Mouse (Mus musculus) left cerebral cortex, postnatal 36 days (tissue): Measurements from ENCODE around the gene Glb1. TPM values are rescaled to one million over a fixed set of nuclear protein-coding genes. Genes with fewer than 3 reads are reported as not detected.
"Not testable (repeated sequence)": the region's sequence is repeated elsewhere in the genome, so short reads cannot be mapped to it uniquely, and the experiment has no call there.

Experiments used
- DNase-seq, 2 experiments: peaks; one replicate each; pipeline ENCODE4 v3.0.0; 2021 to 2022; ENCODE audit warnings: low spot score in 2 of 2, mixed read lengths in 1 of 2
- intact Hi-C: fragments of 180-260 bp; cut with DNase I; formaldehyde crosslinking; loops from one replicate; pipeline ENCODE4 v1.15.1; 2025
- total RNA-seq, 2 experiments: library from RNA; stranded (reverse); gene quantifications; 2 replicates each; pipeline ENCODE4 v1.2.3; 2021

Gene Glb1
- total RNA-seq: 10 to 100 TPM; 24.5 to 26.5 TPM

DNA sequence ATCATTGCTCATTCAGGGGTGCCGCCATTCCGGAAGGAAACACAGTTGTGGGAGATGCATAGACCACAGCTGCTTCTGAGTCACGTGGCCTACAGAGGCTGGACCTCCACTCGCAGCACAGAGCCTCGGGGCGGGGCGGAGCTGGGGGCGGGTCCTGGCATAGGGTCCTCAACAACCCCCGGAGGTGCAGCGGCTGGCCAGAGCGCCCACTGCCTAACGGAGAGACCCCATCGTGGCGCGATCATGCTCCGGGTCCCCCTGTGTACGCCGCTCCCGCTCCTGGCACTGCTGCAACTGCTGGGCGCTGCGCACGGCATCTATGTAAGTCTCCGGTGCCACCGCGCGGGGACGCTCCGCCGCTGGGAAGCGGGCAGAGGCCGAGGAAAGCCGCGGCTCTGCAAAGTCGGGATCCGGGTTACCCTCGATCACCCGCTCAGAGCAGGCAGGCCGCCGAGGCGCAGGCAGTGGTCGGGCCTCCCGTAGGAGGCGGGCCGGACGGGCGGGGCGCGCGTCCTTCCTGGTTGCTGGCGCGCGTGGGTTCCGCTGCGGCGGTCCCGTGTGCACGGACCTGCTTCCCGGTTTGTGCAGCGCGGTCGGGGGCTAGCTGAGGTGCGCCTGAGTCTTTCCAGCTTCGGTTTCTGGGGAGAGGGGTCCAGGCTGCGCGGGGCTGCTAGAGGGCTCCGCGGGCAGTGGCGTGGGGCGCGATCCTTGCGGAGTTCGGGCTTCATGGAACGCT lies at the start of gene Glb1, which contains the start of gene Tmppe:
Gene Glb1 (plus strand): TSS at position 128 of the 736 bp plus-strand sequence.
Gene Tmppe (plus strand): TSS at position 157 of the 736 bp plus-strand sequence.
- intact Hi-C loops: no loop called here
- peak; percentile 79 to 80 for DNase-seq

DNA sequence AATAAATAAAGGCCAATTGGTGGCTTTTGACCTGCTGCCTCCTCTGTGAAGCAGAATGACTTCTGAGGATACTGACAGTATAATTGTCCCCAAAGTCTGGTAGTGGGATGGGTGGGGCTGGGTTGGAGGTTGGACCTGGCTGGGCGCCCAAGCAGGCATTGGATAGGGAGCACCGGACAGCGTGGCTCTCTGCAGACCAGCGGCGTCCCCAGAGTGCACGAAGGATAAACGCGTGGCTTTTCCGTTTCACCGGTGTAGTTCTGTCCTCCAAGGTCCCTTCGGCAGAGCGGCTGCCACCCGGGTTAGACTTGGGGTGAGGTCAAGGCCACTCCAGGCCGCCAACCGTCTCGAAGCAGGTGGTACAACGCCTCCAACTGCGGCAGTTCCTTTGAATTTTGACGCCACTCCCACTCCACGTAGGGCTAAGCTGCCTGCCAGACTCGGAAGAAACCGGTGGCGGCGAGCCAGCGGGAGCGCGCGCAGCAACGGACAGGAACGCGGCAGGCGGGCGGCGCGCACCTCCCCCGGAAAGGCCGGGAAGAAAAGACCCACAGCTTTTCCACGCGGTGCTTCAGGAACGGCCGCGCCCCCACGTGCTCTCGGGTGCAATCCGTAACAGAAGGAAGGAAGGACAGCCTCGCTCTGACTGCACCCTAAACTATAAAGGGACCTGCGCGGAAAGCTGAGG lies 32.9 kb upstream of the Glb1 start:
- intact Hi-C loops: no loop called here
- DNase-seq: peak; percentile 84 to 88

DNA sequence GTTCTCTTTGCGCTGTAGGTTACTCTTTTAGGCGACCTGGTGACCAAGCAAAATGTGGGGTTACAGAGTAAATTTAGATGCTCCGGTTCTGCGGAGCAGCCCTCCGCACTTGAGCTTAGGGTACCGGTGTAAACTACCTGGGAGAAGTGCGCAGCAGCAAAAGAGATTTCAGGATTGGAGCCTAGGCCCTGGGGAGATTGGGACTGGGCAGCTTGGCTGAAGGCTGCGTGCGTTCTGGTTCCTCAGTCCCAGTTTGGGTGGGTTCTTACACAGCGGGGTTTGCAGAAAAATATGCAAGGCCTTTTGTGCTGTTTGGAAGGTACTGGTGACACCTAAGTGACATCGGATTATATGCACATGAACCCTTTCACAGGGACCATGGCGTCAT lies 32.4 kb upstream of the Glb1 start:
- DNase-seq: no peak
- intact Hi-C loops: no loop called here

DNA sequence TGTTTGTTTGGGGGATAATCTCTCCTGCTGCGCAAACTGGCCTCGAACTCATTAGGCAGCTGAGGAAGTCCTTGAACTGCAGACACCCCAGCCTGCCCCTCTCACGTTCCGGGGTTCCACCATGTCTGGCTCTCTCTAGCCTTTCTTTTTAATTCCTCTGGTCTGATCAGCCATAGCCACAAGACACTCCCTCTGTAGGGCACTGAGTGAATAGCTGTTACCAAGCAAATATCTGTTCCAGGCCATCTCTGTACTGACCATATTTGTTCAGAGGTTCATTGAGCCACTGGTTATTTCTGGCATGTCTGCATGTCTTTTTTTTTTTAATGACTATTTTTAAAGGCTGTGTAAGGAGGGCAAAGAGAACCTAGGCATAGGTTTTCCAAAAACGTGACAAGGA lies 31.5 kb upstream of the Glb1 start:
- DNase-seq, intact Hi-C loops: not testable (repeated sequence)

DNA sequence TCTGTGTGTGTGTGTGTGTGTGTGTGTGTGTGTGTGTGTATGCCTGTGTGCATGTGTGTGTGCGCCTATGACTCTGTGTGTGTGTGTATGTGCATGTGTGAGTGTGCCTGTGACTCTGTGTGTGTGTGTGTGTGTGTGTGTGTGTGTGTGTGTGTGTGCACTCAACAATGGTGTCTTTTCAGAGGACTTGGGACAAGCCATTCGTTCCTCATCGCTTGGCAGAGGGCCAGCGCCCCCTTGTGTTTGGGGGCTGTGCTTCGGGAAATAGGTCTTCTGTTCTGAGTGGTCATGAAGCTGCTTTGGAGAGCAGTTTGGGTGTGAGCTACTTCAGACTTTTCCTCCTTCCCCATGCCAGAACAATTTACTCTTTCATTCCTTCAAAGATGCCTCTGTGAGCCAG lies 29.2 kb upstream of the Glb1 start:
- intact Hi-C loops: loop anchor here (5.0 kb wide), 1 partner anchor 279 kb away; no protein-coding TSS in a partner anchor
- not testable (repeated sequence) for DNase-seq

DNA sequence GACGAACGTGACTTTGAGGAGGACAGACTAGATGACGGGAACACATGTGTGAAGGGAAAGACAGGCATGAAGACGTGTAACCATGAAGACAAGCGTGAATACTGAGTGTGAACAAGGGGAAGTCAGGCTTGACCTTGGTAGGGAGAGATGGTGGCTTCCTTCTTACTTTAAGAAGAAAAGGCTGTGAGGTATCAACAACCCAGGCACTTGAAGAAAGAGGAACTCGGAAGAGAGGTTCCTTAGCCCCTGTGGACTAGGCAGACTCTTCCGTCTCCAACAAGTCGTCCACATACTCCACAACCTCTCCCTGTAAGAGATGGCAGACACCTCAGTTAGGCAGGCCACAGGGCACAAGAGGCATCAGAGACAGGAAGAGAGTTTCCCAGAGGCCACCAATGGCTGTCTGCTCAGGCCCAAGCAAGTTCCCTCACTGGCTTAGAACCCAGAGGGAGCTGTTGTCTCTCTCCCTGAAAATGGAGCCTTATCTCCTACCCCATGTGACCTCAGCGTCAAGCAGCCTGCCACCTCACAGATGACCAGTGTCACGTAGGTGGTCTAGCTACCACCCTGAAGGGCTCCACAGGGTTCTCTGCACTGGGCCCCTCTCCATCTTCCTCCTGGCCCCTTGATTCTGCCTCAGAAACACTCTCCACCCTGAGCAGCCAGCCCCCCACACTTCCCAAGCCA lies 25.5 kb upstream of the Glb1 start:
- no peak for DNase-seq
- intact Hi-C loops: no loop called here

DNA sequence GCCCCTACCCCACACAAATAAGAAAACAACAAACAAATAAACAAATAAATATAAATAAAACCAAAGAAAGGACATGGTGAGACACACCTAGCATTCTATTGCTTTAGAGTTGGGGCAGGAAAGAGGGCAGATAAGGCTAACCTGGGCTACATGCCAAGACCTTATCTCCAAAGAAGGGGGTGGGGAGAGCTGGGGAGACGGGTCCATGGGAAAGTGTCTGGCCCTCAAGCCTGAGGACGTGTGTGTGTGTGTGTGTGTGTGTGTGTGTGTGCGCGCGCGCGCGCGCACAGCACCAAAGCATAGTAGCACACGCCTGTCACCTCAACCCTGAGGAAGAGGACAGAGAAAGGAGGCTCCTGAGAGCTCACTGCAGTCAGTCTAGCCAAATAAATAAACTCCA lies 23.7 kb upstream of the Glb1 start:
- intact Hi-C loops: no loop called here
- no peak for DNase-seq

DNA sequence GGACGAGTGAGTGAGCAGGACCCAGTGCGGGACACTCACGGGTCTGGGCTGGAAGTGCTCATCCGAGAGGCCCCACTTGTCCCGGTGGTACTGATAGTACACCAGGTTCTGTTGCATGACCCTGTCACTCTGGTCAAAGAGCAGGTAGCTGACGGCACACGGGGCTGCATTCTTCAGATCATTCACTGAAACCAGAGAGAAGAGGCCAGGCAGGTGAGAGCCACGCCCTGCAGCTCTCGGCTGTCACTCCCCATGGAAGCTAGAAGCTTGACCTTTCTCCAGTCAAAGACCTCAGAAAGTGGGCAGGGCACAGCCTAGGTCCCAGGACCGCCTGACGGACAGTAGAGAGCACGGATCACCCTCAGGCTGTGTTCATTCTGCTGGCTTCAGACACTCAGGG lies 21.0 kb upstream of the Glb1 start:
- DNase-seq: no peak
- intact Hi-C loops: loop anchor here (2.0 kb wide), 1 partner anchor 61 kb away; no protein-coding TSS in a partner anchor

DNA sequence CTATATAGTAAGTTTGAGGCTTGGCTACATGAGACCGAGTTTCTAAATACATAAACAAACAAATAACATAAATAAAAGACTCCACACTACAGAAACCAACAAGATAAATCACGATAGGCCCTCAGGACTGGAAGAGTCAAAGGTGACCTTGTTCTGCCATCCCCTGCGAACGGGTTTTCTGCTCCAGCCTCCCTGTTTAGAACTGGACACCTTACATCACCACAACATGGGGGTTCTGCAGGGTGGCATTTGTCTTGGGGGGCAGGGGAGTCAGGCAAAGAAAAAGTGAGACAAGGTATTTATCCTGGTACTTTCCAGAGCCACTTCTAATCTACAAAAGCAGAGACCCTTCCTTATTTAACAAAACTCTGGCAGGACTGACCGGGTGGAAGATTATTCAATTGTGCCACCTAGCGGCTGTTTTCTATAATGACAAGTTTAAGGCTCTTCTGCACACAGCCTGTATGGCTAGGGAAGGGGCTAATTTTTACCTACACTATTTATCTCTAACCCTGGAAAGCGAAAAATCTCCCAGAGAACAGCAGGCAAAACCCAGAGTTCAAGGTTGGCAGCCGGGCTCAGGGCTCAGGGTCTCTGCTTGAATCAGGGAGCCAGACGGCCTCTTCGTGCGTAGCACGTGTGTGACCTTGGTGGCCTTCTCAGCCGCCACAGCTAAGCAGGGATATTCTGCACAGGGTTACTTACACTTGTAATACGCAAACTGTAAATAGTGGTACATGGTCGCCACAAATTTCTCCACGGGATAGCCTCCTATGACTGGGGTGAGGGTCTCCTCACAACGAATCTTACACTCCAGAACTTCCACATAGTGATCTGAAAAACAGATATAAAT lies 19.8 kb upstream of the Glb1 start:
- peak in 1 of 2 experiments; percentile 27 for DNase-seq
- intact Hi-C loops: loop anchor here (2.0 kb wide), 1 partner anchor 62 kb away; no protein-coding TSS in a partner anchor

DNA sequence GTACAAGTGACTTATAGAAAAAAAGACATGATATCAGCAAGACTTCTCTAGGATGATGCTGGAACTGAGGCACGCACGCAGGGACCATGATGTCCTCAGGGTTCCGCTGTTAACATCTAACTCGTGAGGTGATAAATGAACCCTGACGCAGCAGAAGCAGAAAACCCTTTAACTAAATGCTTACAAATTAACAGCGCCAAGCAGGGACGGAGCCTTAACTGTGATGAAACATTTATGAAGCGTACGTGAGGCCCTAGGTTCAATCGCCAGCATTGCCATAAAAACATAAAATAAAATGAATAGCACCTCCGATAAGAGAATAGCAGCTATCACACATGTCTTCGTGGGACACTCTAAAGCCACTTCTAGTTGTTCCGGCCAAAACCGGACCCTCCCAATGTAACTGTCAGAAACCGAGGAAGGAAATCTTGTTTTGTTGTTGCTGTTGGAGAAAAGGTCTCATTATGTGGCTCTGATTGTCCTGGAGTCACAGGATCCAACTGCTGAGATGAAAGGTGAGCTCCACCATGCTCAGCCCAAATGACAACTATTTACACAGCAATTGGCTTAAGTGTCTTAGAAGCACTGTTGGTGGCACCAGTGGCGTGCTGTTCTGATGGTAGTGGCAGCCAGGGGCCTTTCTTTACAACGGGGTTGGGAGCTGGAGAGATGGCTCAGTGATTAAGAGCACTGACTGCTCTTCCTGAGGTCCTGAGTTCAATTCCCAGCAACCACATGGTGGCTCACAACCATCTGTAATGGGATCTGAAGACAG lies 17.8 kb upstream of the Glb1 start:
- no peak for DNase-seq
- intact Hi-C loops: no loop called here

DNA sequence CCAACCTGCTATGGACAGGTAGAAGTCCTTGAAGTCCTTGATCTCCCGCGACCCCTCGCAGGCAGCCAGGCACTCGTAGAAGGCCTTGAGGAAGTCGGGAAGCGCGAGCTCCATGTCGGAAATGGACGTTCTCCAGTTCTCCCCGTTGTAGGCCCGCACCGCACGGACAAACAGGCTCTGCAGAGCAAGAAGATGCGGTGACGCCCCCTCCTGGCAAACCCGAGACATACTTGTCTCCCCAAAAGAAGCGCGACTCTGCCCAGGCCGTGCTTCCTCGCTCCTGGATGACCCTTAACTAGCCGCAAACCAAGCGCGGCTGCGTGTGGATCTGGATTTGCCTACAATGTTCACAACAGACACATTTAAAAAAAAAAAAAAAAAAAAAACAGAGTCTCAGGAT lies 16.2 kb upstream of the Glb1 start:
- intact Hi-C loops: no loop called here
- DNase-seq: no peak

DNA sequence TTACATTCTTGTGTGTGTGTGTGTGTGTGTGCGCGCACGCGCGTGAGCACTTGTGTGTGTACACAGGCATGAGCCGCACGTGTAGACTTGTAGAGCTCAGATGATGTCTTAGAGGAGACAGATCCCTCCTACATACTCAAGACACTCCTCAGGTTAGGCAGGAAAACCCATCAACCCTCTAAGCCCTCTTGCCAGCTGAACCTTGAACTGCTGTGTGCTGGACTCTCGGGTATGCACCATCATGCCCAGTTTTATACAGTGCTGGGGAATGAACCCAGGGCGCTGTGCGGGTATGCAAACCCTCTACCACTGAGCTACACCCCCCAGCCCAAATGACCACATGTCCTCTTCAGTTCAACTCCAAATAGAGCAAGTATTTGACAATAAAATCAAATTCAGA lies 15.7 kb upstream of the Glb1 start:
- intact Hi-C loops: no loop called here
- no peak for DNase-seq

DNA sequence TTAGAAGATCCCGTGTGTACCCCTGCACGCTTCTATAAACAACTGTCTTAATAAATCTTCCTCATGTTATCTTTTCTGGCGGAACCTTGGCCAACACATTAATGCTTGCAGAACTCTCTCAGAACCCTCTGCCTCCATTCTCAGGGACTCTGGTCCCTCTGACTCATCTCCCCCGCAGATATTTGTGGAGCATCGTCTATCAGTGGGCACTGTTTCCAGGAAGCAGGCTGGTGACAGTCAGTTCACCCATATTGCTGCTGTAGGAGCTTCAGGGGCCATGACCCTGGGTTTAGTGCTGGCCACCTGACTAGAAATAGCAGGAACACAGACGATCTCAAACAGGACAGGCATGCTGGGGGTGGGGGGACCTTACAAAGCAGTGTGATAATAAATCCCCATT lies 13.8 kb upstream of the Glb1 start:
- no peak for DNase-seq
- intact Hi-C loops: no loop called here

DNA sequence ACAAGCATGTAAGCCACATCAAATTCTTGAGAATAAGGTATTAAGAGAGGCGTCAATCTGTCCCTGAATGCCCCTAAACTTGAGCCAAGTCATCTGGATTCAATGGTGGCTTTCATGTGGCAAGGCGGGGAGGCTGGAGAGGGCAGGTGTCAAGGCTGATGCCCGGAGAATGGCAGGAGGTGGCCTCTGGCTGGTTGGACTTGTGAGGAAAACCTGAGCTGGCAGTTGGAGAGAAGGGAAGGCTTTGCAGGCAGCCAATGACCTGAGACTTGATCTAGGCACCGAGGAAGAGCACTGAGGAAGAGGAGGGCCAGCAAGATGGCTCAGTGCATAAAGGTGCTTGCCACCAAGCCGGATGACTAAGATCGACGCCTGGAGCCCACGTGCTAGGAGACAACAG lies 12.6 kb upstream of the Glb1 start:
- intact Hi-C loops: no loop called here

DNA sequence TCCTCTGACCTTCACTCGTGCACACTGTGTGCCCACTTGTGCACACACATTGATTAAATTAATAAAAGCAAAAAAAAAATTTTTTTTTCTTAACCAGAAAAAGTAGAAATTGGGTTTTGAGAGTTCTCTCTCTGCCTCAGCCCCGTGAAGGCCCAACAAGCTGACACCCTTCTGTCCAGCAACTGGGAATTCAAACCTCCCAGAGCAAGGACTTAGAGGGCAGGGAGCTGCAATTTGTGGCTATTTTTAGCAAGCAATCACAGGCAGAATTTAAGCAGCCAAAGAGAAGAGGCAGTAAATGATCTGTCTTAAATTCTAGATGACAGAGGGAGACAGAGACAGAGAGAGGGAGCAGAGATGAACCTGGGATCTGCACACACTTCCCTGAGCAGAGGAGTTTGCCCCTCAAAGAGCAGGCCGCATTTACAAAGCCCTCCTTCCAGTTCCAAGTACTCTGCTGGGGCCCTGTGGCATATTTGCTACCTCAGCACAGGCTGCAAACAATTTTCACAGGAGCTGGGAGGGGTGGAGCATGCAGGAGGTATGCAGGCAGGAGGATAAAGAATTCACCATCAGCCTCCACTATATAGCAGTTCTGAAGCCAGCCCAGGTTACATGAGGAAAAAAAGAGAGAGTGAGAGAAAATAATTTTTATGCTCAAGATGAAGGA lies 12.0 kb upstream of the Glb1 start:
- no peak for DNase-seq
- intact Hi-C loops: no loop called here

More for the DNA sequence above, 12.6 kb upstream of the Glb1 start:
- DNase-seq: no peak

DNA sequence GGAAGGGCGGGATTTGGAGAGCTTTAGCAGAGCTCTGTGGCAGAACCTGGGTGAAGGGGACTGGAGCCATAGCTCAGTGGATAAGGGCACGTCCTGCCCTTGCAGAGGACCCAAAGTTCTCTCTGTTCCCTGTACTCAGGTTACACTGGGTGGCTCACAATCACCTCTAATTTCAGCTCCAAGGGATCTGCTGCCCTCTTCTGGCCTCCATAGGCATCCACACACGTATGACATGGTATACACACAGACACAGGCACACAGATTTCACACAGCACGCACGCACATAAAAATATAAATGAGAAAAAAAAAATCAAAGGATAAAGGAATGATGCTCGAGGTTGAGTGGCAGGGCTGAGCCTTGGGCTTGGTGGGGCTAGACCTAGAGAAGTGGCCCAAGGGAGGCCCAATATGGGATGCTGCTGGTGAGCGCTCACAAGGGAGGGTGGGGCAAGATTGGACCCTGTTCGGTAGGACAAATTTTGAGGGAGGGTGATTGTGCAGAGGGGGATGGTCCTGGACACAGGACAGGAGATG lies 11.4 kb upstream of the Glb1 start:
- intact Hi-C loops: no loop called here
- DNase-seq: no peak

DNA sequence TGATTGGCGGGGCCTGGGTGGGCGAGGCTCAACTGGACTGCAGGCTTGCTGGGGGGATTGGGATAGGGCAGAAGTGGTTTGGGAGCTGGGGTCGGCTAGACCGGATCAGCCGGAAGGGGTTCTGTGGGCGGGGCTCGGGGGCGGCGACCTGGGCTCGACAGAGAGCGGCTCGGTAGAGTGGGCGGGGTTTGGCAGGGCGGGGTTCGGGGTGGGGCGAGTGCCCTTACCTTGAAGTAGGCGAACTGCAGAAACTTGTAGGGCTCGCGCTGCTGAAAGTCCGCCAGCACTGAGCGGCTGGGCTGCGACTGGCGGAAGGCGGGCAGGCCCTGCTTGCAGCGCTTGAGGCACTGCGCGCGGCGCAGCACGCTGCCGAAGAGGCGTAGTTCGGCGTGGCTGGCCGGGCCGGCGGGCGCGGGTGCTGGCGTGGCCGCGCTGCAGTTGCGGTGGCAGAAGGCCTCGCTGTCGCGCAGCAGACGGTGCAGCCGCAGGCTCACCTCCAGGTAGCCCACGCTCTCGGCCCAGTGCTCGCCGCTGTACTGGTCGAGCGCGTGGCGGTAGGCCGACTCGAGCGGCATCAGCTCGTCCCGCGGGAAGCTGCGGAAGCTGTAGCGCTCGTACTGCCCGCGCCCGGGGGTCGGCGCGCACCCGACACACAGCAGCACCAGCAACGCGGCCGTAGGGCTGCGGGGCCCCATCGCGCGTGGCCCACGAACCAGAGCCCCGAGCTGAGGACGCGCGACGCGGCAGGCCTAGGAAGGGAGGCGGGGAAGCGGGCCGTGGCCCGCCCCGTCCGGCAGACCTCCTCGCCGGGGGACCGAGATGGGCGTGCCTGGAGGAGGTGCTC lies 10.7 kb upstream of the Glb1 start, which contains the start of gene Crtap:
Gene Crtap (minus strand): TSS at position 771 of the 844 bp plus-strand sequence.
- intact Hi-C loops: no loop called here
- DNase-seq: peak; percentile 41 to 60
